Mouse (Mus musculus) layer of hippocampus, postnatal 36 days (tissue): ENCODE results near the gene D17Wsu92e. TPM values are rescaled to one million over a fixed set of nuclear protein-coding genes. Genes with fewer than 3 reads are reported as not detected.
A peak's percentile ranks its signal among the peaks of the same experiment; 100 is the strongest.
"Not testable (repeated sequence)": the region's sequence is repeated elsewhere in the genome, so short reads cannot be mapped to it uniquely, and the experiment has no call there.

ENCODE experiments used
- DNase-seq, 2 experiments: peaks; one replicate each; pipeline ENCODE4 v3.0.0; 2022
- total RNA-seq, 2 experiments: library from RNA; stranded (reverse); gene quantifications; 2 replicates each; pipeline ENCODE4 v1.2.3; 2021

D17Wsu92e gene
- total RNA-seq = 100 to 1,000 TPM; 191 to 194 TPM

DNA sequence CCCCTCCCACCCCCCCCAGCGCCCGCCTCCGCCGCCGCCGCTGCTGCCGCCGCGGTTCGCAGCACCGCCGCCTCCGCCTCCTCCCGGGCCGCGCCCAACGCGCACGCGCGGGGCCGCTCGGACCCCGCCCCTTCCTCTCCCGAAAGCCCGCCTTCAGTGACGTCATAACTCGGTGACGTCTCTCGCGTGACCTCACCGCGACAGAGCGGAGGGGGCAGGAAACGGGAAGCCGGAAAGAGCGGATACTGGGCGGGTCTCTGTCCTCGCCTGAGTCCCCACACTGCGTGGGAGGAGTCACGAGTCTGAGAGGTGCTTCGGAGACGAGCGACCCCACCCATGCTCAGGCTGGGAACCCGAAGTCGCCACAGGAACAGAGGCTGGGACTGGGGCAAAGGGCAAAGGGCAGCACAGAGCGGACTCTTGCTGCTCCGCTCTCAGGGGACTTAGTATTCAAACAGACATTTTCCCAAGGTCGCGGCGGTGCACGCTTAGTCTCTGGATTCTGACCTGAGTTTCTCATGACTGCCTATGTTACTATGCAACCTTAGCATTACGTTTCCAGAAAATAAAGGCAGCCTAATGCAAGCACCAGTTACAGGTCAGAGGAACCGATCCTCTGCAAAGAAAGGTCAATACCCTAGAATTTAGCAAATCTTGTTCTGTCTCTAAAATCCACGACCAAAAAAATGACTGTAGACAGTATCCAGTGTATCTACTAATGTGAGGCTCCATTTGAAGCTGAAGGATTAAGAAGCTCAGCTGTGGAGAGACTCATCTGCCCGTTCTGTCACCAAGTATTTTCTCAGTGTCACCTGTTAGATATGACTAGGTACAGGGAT, at the start of gene D17Wsu92e:
D17Wsu92e (minus strand) TSS at position 81 of the 839 bp plus-strand sequence.
- peak; percentile 97 to 98 for DNase-seq

DNA sequence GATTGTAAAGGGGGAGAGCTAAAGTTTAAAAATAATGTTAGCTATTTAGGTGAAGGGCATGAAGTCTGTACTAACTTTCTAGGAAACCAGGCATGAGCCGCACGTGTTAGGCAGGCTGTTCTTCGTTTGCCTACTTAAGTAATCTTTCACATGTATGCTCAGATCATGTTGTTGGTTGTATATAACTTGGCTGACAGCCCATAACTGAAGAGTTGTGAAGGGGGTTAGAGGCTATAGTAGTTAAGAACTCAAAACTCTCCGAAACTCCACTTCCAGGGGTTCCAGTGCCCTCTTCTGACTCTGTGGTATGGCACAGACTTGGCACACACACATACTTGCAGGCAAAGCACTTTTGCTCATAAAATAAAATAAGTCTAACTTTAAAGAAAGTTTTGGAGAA, 46.3 kb upstream of the D17Wsu92e start:
- DNase-seq = no peak

- DNase-seq = no peak
Measured at GRCm38 (mm10) chr17:27865461-27865860, 45.0 kb upstream of the D17Wsu92e start.

GRCm38 (mm10) chr17:27859131-27859530, 38.7 kb upstream of the D17Wsu92e start:
- no peak for DNase-seq

DNA sequence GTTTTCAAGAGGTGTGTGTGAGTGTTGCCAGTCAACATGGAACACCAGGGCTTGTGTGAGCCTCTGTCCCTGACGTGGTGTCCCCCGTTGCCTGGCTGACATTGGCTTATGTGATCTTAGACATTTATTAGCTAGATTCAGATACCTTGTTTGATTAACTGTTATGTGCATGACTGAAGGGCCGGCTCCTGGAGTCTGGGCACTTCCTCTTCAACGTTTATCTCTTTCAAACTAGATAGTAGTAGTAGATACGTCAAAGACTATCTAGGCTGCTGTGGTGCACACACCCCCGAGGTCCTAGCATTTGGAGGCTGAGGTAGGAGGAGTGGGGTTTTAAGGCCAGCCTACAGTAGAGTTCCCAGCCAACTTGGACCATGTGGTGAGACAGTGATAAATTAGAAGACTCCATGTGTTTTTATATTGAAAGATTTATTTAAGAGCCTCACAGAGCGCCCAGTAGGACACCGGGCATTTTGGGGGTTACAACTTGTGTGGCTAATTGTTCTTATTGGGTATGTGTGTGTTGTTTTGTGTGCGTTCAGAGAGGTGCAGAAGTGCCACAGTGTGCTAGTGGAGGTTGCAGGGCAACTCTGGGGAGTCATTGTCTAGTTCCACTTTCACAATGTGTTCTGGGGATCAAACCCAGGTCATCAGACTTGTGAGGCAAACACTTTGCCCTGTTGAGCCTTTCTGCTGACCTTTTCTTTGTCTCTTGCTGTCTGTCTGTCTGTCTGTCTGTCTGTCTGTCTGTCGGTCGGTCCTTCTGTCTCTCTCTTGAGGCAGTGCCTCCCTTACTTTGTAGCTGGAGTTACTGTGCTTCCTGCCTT, 37.4 kb upstream of the D17Wsu92e start:
- no peak for DNase-seq

- peak; percentile 36 to 38 for DNase-seq
Measured at GRCm38 (mm10) chr17:27856798-27857648, 36.6 kb upstream of the D17Wsu92e start.

DNA sequence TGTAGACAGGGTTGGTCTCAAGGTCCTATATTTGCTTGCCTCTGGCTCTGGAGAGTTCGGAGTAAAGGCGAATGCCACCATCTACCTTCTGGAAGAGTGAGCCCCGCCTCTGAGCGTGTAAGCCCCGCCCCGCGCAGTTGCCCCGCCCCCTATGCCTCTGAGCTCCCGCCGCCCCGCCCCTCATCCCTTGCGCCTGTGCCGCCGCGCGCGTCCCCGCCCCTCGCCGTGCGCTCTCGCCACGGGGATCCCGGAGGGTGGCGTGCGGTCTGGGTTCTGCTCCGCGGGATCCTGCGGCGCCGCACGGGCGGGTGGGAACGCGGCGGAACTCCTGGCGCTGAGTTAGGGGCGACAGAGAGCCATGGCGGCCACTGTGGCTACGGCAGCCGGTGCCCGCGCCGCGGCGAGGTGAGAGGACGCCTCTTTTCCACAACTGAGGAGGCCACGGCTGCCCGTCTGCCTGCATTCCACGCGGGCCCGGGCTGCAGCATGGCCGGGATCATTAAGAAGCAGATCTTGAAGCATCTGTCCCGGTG, 35.9 kb upstream of the D17Wsu92e start, which contains the start of gene Uhrf1bp1:
Uhrf1bp1 (plus strand) TSS at position 177 of the 533 bp plus-strand sequence.
- DNase-seq = peak; percentile 72 to 73

GRCm38 (mm10) chr17:27851076-27851475, 30.6 kb upstream of the D17Wsu92e start:
- no peak for DNase-seq

GRCm38 (mm10) chr17:27848351-27848750, 27.9 kb upstream of the D17Wsu92e start:
- no peak for DNase-seq

GRCm38 (mm10) chr17:27839469-27840252, 19.2 kb upstream of the D17Wsu92e start:
- DNase-seq = peak; percentile 96 to 97

GRCm38 (mm10) chr17:27837850-27838249, 17.4 kb upstream of the D17Wsu92e start, which contains the start of gene Snrpc:
Gene Snrpc (plus strand): TSS chr17:27838150.
- not testable (repeated sequence) for DNase-seq

GRCm38 (mm10) chr17:27830411-27830810, 10.0 kb upstream of the D17Wsu92e start:
- DNase-seq = no peak

- no peak for DNase-seq
Measured at GRCm38 (mm10) chr17:27827511-27827910, 7.1 kb upstream of the D17Wsu92e start.

- no peak for DNase-seq
Measured at GRCm38 (mm10) chr17:27826908-27827383, 6.5 kb upstream of the D17Wsu92e start.

DNA sequence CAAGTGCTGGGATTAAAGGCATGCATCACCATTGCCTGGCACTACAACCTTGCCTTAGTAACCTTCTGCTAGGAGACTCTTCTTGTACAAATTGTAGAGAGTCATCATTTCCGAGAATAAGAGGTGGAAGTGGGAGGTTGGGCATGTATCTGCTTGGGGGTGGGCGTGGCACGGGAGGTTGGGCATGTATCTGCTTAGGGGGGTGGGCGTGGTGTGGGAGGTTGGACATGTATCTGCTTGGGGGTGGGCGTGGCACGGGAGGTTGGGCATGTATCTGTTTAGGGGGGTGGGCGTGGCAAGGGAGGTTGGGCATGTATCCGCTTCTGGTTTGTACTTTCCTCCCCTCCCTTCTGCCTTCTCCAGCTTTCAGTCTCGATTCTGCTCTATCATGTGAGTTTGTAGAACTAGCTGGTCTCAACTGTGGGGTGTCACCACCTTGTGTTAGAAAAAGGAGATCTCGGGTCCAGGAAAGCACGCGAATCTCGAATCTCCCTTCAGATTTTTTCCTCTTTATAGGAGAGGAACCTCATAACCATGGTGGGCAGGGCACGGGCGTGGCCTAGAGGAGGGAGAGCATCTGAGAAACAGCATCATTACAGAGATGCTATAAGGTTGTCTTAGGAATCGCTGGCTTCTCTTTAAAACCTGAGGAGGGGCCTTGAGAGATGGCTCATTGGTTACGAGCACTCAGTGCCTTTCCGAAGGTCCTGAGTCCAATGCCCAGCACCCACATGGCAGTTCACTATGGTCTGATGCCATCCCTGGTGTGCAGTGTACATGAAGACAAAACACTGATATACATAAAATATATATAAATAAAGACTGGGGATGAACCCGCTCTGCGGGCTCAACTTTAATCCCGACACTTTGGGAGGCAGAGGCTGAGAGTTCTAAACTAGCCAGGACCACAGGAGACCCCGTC, 5.8 kb upstream of the D17Wsu92e start:
- no peak for DNase-seq

GRCm38 (mm10) chr17:27825539-27825938, 5.1 kb upstream of the D17Wsu92e start:
- DNase-seq = no peak

- DNase-seq = no peak
Measured at GRCm38 (mm10) chr17:27824941-27825340, 4.5 kb upstream of the D17Wsu92e start.

DNA sequence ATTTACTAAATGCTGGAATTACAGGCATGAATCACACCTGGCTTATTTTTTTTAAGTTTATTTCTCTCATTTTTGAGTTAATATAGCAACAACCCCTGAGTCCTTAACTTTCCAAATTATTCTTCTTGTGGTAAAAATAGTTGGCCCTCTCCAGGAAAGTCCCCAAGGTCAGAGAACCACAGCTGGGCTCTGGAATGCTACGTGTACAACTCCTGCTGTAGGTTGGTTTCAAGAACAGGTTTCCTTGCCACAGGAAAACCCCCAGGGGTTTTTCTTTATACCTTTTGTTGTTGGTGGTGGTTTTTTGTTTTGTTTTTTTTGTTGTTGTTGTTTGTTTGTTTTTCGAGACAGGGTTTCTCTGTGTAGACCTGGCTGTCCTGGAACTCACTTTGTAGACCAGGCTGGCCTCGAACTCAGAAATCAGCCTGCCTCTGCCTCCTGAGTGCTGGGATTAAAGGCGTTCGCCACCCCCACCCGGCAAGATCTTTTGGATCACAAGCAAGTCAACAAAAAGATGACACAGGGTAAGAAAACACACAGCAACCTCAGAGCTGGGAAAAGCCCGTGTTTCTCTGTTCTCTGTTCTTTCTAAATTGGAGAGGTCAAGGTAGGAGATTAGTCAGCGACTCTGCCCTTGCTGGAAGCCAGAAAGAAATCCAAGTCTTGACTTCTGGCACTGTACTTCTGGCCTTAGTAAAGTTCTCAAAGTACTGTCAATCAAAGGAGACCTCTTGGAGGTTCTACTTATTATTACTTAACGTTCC, 2.9 kb upstream of the D17Wsu92e start:
- no peak for DNase-seq
